Mouse (Mus musculus): Measurements from ENCODE around the gene Fes.

Gene Fes

DNA sequence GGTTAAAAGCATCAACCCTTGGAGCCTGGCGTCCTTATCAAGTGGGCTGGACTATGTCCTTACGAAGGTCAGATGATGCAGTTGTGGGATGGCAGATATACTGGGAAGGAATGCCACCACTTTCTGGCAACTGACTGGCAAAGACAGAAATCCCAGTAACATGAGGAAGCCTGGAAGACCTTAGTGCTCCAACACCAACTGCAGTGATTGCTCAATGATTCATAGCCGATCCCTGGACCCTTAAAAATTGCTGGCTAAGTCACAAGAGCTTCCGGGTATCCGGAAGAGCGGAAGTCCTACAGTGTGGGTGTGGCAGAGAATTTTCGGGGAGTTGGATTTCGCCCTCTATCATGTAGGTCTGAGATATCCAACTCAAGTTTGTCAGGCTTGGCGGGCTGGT lies 41.6 kb downstream of the Fes start:
- DNase-seq (ENCODE audit: low spot score in 2 of 2), result no peak

DNA sequence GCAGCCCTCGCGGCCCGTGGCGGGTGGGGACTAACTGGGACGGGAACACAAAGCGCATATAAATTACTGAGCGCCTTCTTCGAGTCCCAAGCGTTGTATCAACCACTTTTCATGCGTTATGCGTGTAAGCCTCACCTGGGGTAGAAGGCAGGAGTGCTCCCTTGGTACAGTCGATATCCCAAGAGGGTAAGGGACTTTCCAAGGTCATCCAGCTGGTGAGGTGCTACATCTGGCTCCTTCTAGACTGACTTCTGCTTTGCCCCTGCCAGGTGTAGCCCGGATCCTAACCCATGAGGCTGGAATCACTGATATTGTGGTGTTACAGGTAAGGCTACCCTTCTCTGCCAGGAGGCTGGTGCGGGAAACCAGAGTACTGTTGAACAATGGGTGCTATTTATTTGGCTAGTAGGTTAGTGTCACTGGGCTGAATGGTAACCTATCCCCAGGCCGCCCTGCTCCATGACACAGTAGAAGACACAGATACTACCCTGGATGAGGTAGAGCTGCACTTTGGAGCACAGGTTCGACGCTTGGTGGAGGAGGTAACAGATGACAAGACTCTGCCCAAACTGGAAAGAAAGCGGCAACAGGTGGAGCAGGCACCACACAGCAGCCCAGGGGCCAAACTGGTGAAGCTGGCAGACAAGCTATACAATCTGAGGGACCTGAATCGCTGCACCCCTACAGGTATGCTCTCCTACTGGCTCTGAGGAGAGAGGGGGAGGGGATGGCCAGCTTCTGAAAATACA lies 44.3 kb downstream of the Fes start:
- no peak for DNase-seq (ENCODE audit: low spot score in 2 of 2)

DNA sequence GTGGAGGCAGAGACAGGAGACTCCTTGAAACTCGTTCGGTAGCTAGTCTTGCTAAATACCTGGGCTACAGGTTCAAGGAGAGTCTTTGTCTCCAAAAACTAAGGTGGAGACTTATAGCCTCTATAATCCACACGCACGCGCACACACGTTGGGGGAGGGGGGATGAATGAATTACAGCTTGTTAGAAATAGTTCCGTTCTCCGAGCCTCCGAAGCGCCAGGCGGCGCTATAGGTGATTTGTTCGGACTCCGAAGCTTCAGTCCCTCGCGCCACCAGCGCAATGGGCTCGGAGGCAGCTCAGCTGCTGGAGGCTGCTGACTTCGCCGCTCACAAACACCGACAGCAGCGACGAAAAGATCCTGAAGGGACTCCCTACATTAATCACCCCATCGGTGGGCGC lies 44.9 kb downstream of the Fes start, which contains the start of gene Hddc3:
Gene Hddc3, plus strand, starts transcription at position 247 of the 400 bp plus-strand sequence.
- DNase-seq (ENCODE audit: low spot score in 2 of 2), result peak; percentile 93 to 98

DNA sequence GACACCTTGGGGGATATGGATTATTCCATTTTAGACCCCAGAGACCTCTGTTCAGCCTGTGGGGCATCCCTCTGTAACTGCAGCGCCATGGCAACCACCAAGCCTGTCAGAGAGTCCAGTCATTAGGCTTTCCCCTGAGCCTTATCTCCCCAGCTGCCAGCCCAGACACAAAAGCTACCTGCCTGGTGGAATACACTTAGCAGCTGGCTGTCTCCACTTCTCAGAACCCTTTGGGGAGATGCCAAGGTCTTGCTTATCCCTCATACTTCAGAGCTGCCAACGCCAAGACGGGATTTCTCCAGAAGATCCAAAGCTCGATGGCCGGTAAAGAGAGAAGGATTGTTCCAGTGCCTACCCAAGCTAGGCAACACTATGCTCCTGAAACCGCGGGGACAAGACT lies 46.0 kb downstream of the Fes start:
- DNase-seq (ENCODE audit: low spot score in 2 of 2), result no peak

DNA sequence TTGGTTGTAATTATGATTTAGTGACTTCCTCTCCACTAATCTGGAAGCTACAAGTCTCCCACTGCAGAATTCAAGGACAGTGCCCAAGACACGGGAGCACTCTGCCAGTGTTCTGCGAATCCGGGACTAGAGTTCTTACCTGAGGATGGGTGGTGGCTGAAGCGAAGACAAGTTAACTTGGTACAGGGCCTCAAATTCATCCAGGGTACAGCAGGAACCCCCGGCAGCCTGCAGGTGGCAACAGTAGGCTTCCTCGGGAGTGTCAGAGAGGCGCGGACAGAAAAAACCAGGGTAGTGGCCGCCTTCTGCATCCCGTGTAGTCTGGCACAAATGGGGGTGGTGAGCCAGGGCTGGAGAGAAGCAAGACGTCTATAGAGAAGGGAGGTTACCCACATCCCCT lies 47.0 kb downstream of the Fes start, which contains the start of gene Unc45a:
Gene Unc45a, minus strand, starts transcription at position 213 of the 400 bp plus-strand sequence.
- DNase-seq (ENCODE audit: low spot score in 2 of 2), result peak; percentile 80 to 86

DNA sequence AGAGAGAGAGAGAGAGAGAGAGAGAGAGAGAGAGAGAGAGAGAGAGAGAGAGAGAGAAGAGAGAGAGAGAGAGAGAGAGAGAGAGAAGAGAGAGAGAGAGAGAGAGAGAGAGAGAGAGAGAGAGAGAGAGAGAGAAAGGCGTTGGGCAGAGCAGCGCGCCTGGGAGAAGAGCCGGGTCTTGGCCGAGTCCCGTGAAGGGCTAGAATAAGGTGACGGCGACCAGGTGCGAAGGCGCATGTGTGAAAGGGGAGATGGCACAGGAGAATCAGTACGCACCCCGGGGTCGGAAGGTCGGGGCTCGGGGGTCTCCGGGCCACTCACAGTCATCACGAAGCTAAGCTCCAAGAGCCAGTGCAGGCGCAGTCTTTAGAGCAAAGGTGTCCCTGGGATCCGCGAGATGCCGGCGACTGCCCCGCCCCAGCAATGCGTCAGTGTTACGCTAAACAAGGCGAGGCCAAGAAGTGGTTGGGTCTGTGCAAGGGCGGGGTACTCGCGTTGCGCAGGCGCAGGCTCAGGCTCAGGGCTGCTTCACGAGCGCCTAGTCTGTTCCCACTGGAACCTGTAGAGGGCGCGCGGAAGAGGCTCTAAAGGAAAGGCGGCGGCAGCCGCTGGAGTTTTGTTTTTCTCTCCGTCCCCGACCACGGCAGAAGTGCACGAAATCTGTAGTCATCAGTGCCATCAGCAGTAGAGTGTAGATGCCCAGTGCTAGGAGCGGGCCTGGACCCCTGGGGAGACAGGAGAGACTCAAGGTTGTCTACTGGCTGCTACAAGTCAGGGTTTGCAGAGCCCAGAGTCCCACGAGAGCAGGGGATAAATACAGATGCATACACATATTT lies 47.7 kb downstream of the Fes start:
- peak; percentile 97 to 100 for DNase-seq (ENCODE audit: low spot score in 2 of 2)

DNA sequence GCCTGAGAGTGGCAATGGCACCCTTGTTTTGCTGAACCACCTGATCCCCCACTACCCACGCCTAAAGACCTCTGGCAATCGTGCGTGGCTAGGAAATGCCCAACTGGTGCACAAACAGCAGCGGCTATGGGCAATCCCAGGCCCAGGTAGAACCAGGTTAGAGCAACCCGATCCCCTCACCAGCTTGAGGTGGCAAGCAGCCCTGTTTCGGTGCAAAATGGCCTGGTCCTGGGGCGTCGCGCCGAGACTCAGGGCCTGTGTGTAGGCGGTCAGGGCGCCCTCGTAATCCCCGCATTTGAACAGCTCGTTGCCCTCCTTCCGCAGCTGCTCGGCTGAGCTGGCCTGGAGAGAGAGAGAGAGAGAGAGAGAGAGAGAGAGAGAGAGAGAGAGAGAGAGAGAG lies 48.4 kb downstream of the Fes start:
- no peak for DNase-seq (ENCODE audit: low spot score in 2 of 2)

DNA sequence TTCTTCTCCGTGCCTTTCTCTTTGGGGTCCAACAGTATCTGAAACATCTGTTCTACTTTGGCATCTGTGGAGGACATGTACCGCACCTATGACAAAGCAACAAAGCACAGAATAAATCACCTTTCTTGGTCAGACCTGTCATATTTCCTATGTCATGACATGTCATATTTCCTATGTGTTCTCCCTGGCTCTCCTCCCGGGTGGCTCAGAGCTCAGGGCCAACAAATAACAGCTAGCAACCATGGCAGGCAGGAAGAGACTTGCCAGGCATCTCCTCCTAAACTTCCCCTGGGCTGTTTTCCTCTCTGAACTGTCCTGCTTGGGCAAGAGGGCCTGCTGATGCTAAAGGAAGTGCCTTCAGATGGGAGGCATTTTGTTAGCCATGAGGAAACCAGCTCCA lies 50.8 kb downstream of the Fes start:
- no peak for DNase-seq (ENCODE audit: low spot score in 2 of 2)

DNA sequence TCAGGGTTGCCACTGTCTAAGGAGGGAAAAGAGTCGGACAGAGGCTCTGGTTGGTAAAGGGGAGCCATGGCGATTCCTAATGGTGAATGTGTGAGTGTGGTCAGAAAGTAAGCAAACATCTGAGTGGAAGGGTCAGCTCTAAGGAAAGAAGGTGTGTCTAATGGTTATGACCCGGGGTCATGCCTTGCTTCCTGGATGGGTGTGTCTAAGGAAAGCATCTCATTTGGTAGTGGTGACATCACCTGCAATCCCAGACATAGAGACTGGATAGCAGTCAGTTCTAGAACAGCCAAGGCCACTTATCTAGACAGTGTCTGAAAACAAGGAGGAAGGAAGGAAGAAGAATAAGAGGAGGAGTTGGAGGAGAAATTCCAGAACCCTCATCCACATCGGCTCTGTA lies 52.9 kb downstream of the Fes start:
- DNase-seq (ENCODE audit: low spot score in 2 of 2), result no peak

DNA sequence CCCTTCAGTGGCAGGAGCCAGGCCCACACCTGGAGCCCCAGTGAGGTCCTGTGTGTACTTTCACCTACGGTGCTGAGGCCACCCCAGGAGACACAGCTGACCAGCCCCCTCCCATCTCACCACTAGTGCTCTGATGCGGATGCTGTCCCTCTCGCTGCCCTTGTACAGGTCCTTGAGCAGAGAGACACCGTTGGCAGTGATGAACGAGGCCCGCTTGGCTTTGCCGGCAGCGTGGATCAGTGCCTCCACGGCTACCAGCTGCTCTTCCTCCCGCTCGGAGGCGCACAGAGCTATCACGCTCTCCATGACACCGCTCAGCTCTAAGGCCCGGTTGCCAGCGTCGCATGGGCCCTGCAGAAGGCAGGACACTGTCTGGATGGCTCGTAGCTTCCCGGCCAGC lies 56.3 kb downstream of the Fes start:
- DNase-seq (ENCODE audit: low spot score in 2 of 2), result no peak

DNA sequence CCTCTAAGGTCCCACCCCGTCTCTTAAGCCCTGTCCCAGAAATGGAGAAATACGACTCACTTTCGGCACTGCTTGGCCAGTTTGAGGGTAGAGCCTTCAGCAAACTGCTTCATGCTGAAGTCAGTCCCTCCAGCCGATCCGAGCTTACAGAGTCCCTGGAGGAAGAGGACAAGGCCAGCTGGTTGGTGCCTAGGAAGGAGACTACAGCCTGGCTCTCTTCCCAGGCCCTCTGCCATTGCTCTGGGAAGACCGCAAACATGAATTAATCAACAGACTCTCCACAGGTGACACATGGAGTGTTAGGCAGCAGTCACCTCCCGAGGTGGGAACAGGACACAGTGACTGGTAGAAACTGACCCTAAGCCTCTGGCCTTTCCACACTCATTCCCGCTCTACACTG lies 57.5 kb downstream of the Fes start:
- no peak for DNase-seq (ENCODE audit: low spot score in 2 of 2)
